Mouse (Mus musculus) gastrocnemius, postnatal 36 days (tissue): ENCODE measurements around the gene Ostf1. TPM values are rescaled to one million over a fixed set of nuclear protein-coding genes. Genes with fewer than 3 reads are reported as not detected.
"Not testable (repeated sequence)": the region's sequence is repeated elsewhere in the genome, so short reads cannot be mapped to it uniquely, and the experiment has no call there.

Experiments used
- DNase-seq, 2 experiments: peaks; one replicate each; pipeline ENCODE4 v3.0.0; 2022
- intact Hi-C: fragments of 180-260 bp; cut with DNase I; formaldehyde crosslinking; loops from one replicate; pipeline ENCODE4 v1.15.1; 2025
- total RNA-seq, 2 experiments: library from RNA; stranded (reverse); gene quantifications; 2 replicates each; pipeline ENCODE4 v1.2.3; 2021

The Ostf1 gene
- total RNA-seq, 2 experiments from 2014 or later = 22.0 to 25.0 TPM

DNA sequence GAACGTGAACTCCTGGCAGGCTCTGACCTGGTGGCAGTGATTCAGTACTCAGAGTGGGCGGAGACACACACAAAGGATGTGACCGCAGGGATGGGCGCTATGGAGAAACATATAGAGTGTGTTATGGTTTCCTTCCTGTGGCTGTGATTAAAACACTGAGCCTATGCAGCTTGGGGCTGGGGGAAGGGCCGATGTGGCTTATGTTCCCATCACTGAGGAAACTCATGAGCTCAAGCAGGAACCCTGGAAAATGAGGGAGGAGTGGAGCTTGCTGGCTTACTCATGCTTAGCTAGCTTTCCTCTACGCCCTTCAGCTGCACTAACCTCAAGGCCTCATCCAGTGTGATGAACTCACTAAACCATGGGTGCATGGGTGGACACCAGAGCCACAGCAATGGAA, 28.6 kb downstream of the Ostf1 start:
- no peak for DNase-seq
- intact Hi-C loops = no loop called here

DNA sequence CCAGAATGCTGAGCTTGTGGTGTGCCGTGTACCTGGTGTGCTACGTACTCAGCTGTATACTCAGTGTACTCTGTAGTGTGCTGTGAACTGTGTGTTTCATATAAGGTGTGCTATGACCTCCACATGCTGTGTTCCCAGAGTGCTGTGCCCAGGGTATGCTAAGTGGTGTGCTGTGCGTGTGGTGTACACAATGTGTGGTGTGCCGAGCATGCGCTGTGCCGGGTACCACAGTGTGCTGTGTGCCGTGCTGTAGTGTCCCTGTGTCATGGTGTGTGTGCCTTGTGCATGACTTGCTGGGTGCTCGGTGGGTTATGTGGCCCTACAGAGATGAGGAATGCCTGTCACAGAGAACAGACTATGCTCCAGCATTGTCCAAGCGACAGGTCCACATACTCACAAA, 31.0 kb downstream of the Ostf1 start:
- DNase-seq = no peak
- intact Hi-C loops = no loop called here

DNA sequence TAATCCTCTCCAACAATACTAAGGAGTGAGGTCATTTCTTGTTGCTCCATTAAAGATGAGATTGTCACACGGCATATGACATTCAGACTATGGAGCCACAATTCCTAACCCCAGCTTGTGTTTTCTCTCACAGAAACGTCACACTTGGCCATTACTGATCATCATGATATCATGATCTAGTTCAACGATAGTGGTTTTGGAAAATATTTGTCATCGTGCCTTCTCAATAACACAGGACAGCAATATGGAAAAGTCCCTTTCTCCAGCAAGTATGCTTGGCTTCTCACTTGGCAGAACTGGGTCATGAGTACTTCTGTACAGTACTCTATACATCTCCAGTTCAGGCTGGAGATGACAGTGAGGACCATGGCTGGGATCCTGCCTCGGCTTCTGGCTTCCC, 32.0 kb downstream of the Ostf1 start:
- intact Hi-C loops = no loop called here
- DNase-seq = no peak

DNA sequence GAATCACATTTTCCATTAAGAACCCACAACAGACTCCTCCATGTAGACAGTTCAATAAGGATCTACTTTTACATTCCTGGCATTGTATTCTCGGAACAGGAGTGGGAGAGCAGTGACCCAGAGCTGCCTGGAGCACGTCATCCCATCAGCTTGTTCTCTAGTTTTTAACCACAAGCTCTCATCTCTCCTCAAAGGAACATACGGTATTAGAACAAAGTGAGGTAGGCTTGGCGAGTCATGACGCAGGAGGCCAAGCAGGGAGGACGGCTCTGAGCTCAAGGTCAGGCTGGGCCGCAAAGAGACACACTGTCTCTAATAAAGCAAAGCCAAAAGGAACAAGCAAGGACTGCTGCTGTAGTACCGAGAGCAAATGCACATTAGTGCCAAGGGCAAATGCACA, 32.6 kb downstream of the Ostf1 start:
- no peak for DNase-seq
- intact Hi-C loops = no loop called here

DNA sequence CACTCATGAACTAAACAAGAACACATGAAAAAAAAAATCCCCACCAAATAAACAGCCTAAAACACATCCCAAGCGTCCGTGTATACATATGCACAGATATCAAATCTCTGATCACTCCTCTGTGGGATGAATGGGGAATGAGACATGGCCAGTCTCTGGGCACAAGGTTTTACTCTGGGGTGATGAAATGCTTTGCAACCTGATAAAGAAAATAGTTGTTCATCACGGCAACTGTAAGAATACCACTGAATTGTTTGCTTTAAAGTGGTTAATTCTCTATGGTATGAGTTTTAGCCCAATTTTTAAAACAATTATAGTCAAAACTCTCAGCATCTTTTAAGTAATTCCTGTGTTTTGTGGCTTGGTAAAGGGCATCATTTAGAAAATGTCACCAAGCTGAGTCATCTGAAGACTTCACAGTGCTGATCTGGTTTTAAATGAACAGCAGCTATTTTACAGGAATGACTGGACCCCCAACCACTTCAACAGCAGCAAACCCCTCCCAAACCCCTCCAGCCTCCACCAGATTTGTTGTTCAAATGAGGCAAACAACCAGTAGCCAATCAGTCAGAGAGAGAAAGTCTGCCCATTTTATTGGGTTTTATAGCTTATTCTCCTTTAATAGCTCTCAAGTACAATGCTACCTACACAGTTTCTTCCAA, 33.2 kb downstream of the Ostf1 start:
- intact Hi-C loops = no loop called here
- no peak for DNase-seq

DNA sequence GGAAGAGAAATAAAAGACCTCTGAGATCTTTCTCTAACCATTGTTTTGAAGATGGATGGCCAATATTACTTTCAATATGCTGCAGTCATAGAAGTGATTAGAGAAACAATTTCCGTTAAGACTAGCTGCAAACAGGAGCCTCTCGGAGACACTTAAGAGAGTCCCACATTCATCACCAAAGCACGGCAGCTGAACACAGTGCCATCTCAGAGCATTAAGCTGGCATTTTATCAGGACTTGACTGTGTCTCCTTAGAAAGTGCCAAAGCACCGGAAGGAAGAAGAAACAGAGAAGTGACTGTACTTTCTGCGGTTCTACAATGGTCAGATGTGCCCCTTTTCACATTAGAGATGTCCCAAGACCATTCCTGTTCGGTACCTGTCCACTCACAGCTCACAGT, 33.9 kb downstream of the Ostf1 start:
- intact Hi-C loops = no loop called here
- DNase-seq = no peak

DNA sequence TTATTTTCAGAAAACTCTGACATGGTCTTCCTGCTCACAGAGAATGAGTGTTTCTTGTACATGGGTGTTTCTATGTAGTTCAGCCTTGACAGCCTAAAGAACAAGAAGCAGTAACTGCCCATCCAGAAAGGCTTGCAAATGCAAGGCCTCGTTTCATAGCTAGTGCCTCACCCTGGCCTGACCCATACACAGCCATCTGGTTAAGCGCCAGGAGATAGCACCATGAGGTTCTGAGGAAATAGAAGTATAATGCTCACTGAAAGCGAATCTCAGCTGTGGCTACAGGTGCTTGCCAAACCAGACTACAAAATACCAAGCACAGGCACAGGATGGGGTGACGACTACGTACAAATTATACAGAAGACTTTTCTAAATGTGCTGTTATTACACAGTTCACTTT, 34.7 kb downstream of the Ostf1 start:
- DNase-seq = no peak

DNA sequence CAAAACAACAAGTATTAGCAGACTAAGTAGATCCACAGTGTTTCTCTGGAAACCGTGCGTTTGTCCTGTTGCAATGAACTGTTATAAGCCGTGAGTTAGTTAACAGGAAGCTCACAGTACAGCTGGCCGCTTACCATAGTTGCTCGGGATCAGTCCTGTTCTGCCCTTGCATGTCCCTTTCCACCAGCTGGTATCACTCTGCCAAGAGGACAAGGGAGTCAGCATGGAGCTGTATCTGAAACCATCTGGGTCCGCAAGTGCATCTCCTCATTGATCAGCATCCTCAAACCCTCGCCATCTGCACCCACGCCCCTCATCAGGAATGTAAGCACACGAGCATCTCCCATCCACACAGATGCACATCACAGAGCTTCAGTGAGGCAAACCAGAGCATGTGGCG, 37.9 kb downstream of the Ostf1 start:
- intact Hi-C loops = no loop called here
- no peak for DNase-seq

More for the DNA sequence above, 34.7 kb downstream of the Ostf1 start:
- intact Hi-C loops = no loop called here

DNA sequence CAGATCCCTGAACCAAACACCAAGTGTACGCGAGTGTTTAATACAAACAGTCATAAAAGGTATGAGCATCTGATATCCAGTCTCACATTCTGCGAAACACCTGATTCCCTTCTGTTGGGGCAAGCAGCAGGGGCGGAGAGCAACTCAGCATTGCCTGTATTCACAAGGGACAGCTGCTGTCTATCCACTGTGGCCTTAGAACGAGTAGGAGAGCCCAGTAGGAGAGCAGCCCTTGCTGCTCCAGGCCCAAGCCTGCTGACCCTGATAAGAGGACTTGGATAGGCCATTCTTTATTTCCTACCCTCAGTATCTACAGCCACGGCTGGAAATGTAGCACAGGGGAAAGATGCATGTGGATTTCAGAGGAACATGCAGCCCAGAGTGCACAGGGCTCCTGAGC, 38.7 kb downstream of the Ostf1 start:
- no peak for DNase-seq
- intact Hi-C loops = no loop called here

DNA sequence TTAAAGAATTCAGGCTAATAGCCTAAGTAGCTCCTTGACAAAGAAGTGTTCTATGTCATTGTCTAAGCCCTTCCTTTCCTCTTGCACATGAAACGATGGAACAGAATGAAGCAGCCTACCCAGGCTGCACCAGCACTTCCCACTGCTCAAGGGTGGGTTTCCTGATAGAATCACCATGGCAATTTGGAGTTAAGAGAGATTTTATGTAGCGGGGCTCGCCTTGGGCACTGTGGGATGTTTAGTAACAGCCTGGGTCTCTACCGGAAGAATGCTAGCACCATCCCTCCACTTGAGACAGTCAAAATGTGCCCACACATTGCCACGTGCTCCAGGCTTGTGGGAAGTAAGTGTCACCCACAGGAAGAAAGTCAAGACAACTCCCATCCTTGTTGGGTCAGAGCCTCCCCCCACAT, 40.7 kb downstream of the Ostf1 start:
- intact Hi-C loops = no loop called here
- no peak for DNase-seq

DNA sequence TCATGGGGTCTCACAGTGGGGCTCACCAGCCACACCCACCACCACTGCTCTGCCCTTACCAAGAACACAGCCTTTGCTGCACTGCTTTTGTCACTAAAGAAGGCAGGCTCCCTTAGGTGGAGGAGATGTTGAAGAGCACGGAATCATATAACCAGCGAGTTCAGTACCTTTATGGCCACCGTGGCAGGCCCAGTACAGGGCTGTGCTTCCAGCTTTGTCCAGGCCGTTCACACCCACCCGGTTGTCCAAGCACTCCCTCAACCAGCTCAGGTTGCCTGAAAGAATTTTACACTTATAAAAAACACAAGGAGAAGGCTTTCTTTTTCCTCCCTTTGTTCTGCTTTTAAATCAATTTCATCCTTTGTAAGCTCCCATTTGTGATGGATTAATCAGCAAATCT, 41.4 kb downstream of the Ostf1 start:
- no peak for DNase-seq
- intact Hi-C loops = no loop called here

DNA sequence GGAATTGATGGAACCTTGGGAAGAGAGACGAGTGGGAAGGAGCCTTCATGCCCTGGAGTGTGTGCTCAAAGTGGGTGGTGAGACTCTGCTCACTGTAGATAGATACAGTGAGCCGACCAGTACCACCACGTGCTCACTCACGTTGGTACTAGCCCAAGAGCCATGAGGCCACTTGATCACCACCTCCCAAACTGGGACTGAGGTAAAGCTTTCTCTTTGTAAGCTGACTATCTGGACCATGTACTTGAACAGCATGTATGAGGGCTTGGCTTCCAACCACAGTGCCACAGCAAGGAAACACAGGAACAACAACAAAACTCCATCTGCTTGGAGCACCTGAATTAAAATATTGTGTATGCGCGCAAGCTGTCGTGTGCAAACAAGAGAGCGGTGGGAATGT, 42.3 kb downstream of the Ostf1 start:
- no peak for DNase-seq
- intact Hi-C loops = no loop called here

DNA sequence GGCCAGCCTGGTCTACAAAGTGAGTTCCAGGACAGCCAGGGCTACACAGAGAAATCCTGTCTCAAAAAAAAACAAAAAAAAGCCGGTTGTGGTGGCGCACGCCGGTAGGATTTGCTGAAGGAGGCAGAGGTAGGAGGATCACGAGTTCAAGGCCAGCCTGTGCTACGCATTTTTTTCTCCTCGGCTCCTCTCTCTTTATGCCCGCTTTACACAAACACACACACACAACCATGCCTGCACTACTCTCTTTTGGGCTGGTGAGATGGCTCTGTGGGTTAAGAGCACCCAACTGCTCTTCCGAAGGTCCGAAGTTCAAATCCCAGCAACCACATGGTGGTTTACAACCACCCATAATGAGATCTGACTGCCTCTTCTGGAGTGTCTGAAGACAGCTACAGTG, 42.8 kb downstream of the Ostf1 start:
- DNase-seq, intact Hi-C loops: not testable (repeated sequence)

DNA sequence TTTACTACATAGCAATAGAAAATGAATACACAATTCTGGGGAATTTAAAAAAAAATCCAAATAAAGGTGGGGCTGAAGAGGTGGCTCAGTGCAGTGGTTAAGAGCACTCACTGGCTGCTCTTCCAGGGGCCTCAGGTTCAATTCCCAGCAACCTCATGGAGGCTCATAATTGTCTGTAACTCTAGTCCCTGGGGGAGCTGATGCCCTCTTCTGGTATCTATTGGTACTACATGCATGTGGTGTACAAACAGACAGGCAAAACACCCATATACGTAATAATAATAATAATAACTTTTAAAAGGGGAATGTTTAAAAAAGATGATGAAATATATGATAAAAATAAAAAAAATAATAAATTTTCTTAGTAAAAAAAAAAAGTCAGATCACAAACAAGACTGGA, 43.4 kb downstream of the Ostf1 start:
- DNase-seq = no peak
- intact Hi-C loops = no loop called here

DNA sequence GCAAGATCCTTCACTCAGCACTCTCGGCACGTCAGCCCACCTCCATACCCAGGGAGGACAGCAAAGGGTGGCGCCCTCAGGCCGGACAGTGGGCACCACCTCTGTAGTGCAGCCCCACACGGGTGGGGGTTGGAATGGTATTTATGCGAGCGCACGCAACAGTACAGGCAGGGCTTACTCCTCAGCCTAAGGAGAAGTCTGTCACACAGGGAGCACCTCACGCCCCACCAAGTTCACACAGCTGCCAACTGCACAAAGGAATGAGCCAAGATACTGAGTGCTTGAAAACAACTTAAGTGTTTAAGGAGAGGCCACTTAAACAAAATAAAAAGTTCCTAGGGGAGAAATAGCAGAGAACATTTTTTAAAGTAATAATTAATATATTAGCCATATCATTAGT, 44.5 kb downstream of the Ostf1 start:
- no peak for DNase-seq
- intact Hi-C loops = no loop called here

DNA sequence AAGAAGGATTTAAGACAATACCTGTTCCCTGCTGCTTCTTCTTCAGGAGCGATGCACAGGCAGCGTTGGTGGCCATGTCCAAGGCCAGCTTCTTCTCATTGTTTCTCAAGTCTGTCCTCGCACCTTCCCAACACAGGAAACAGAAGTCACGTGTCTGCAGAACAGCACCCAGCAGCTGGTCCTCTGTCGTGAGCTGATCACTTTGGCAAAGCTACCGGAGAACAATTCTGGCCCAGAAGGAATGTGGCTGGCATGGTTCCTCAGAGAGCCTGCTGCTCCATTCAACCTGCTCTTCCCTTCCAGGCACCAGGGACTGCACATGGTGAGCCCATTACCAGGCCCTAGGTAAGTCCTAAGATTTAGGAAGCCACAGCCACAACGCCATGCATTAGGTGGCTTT, 47.0 kb downstream of the Ostf1 start:
- no peak for DNase-seq
- intact Hi-C loops = no loop called here

DNA sequence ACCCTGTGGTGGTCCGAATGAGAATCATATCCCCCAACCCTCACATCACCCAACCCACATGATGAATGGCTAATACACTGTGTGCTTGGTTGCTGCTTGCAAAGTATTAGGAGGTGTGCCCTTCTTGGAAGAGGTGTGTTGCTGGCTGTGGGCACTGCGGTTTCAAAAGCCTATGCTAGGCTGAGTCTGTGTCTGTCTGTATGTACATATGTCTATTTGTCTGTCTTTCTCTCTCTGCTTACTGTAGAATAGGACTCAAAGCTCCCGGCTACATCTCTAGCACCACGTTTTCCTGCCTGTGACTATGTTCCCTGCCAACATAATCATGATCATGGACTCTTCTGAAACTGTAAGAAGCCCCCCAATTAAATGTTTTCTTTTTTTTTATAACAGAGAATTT, 47.9 kb downstream of the Ostf1 start:
- no peak for DNase-seq
- intact Hi-C loops = no loop called here

DNA sequence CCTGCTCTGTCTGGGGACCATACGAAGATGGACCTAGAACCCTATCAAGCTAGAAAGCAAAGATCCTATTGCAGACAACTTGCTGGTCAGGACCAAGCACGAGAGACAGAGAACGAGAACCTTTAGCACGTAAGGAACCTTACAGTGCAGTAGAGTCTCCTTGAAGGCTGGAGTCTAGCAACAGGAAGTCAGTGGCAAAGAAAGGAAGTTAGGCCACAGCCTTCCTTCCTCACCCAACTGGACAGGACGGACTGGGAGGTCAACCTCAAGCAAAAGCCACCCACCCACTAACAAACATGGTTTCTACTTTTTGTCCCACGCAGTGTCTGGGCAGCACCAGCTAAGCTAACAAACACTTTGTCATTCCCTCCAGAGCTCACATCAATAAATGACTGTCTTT, 48.7 kb downstream of the Ostf1 start:
- intact Hi-C loops = no loop called here
- no peak for DNase-seq

DNA sequence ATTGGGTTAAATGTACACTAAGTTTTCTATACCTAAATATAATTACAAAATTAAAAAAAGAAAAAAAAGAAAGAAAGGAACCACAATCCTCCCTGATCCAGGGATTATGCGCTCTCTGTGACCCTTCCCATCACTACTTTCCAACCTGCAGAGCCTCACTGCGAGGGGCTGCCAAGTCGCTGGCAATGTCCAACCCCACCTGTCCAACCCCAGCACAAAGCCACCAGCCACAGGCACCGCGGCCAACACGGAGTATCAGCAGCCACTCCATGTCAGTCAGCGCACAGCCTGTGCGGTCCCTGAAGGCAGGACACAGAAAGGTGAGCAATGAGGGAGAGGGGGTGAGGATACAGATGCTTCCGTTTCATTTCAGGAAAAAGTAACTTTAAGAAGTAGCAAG, 49.4 kb downstream of the Ostf1 start:
- no peak for DNase-seq
- intact Hi-C loops = no loop called here

DNA sequence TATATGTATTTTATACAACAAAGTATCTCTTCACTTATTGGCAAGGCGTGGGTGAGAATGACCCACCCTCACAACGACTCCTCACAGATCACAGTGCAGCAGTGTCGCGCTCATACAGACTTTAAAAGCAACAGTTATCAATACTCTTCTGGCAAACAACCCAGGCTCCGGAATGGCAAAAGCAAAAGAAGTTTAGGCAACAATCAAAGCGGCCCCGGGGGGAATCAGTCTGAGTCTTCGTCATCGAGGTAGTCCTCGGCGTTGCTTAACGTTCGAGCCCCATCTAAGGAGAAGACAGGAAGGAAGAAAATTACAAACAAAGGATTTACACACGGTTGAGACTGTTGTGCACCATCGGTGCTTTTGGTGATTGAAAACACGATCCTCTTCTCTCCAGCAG, 50.6 kb downstream of the Ostf1 start:
- DNase-seq = no peak
- intact Hi-C loops = no loop called here

DNA sequence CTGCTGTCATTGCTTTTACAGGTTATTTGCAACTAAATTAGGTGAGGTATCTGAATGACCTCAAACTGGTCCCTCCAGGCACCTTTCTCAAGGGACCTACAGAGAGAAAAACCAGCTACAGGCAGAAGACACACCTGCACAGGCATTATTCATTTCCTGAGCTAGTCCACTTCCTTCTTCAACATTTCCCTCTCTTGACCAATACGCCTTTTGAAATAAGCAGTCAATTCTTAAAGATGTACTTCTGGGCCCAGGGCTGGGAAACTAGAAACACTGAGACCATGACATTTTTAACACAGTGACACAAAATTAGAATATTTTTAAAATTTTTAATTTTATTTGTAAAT, 52.6 kb downstream of the Ostf1 start:
- intact Hi-C loops = no loop called here
- no peak for DNase-seq

DNA sequence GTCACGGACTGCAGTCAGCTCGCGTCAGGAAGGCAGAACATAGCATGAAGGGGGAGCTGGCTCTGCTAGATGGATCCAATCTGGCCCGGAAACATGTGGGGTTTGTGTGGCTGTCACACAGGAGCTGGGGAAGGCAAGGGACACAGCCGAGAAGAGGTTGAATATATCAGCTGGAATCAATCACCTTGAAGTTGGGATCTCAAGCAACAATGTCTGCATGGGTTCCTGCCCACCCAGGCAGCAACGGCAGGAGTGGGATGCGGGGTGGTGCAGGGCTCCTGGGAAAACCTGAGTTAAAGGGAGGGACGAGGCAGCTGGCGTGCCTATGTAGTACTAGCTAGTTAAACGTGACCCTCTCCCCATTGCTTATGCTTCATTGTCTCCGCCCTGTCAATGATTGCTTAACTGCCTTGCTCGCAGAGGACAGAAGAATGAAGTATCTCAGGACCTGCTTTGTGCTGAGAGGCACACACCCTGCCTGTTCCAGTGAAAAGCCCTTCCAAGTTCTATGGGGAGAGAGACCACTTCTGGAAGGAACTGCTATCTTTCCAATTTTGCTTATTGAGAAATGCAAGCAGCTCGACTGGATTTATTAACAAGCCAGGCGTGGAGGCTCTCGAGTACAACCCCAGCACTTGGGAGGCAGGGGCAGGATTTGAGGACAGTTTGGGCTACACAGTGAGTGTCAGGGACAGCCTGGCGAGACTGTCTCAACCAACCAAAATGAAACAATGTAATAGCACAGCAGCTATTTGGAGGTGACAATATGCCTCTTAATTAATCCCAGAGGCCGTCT, 53.2 kb downstream of the Ostf1 start:
- intact Hi-C loops = no loop called here

DNA sequence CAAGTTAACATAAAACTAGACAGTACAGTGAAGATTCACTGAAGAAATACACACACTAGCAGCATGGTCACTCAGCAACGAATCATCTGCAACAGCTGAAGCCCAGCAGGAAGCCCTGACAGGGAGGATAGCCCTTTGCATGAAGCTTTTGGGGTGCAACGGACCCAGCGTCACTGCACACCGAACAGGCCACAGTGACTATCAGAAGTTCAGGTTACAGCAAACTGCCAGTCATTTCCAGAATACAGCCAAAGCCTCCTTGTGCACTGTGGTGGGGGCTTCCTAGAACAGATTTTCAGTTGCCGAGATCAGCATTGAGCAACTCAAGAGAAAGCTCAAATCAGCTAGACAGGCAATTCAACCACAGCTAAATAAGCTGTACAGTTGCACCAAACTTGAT, 54.3 kb downstream of the Ostf1 start:
- no peak for DNase-seq
- intact Hi-C loops = no loop called here

More for the DNA sequence above, 53.2 kb downstream of the Ostf1 start:
- DNase-seq = no peak
